12 mouse cellular contexts compared by ENCODE assay signal in genomic region chr7:74929142-74929829, GRCm38 (mm10).
DNase-seq lines count a peak whose midpoint lies in the region; ATAC-seq lines count a peak whose summit lies in the region.
"Had no signal": no experiment of that assay in that cellular context is flagged by ENCODE, and none has a peak within 500 bp of the region (broad histone marks: within the 10 kb centered on the region; RNA-seq: fewer than 3 reads in every experiment).

No protein-coding gene starts in this region.

- ATAC-seq in megakaryocyte, adult 5-6 weeks (ENCODE audit: poor library complexity, severe bottlenecking): no peak
- ATAC-seq in forebrain, embryonic 14.5 days: peak; percentile 52
- ATAC-seq in liver, embryonic 16.5 days (ENCODE audit: low read depth): peak; percentile 15; the same call in 1 of the 2 replicates
- ATAC-seq: activated CD4-positive, CD25-positive, alpha-beta regulatory T cell, adult 4 months; CD4-positive, CD25-positive, alpha-beta regulatory T cell, adult 4 months had no signal

- WGBS in forebrain, embryonic 14.5 days: 37% methylated on average over 8 of the region's 8 CpGs
- WGBS in liver, embryonic 16.5 days (ENCODE audit: insufficient replicate concordance): 27% methylated on average over 8 of the region's 8 CpGs

- no peak overlapping the region; the same call in 1 of the 2 replicates for H3K4me2 ChIP-seq in forebrain, embryonic 14.5 days (ENCODE audit: low read length)
- peak overlapping the region; percentile 38 for H3K4me2 ChIP-seq in liver, embryonic 16.5 days (ENCODE audit: low read depth, low read length)

- no peaks in the 10 kb centered on the region for H3K27me3 ChIP-seq in megakaryocyte, embryonic 14.5 days (replicated peaks)
- no peaks in the 10 kb centered on the region for H3K27me3 ChIP-seq in forebrain, embryonic 14.5 days (replicated peaks; ENCODE audit: control insufficient read depth, insufficient read depth, low read length)
- no peaks in the 10 kb centered on the region for H3K27me3 ChIP-seq in liver, embryonic 16.5 days (ENCODE audit: control insufficient read depth, insufficient read depth, low read depth, low read length)

- H3K36me3 ChIP-seq in megakaryocyte, embryonic 14.5 days (replicated peaks; ENCODE audit: low read length): no peaks in the 10 kb centered on the region
- no peaks in the 10 kb centered on the region for H3K36me3 ChIP-seq in forebrain, embryonic 14.5 days (ENCODE audit: control insufficient read depth, insufficient read depth, low read length)
- H3K36me3 ChIP-seq in liver, embryonic 16.5 days (ENCODE audit: control insufficient read depth, insufficient read depth): no peaks in the 10 kb centered on the region

- no peaks in the 10 kb centered on the region for H3K9me3 ChIP-seq in megakaryocyte, embryonic 14.5 days
- H3K9me3 ChIP-seq in forebrain, embryonic 14.5 days (replicated peaks; ENCODE audit: control insufficient read depth, low read length): no peaks in the 10 kb centered on the region
- no peaks in the 10 kb centered on the region for H3K9me3 ChIP-seq in liver, embryonic 16.5 days (replicated peaks; ENCODE audit: control insufficient read depth, low read length)

- H3K4me1 ChIP-seq in megakaryocyte, embryonic 14.5 days: peaks cover 31% of the 10 kb centered on the region
- H3K4me1 ChIP-seq in forebrain, embryonic 14.5 days (ENCODE audit: control insufficient read depth, insufficient read depth, low read length): no peaks in the 10 kb centered on the region
- H3K4me1 ChIP-seq in liver, embryonic 16.5 days (ENCODE audit: control insufficient read depth, low read depth, low read length): peaks cover 27% of the 10 kb centered on the region

- peak; percentile 17 for DNase-seq in c-Kit-positive CD71-positive TER-119-positive erythroid progenitor cells, embryonic 14.5 days (ENCODE audit: low spot score)
- peak; percentile 49 for DNase-seq in forebrain, embryonic 14.5 days (ENCODE audit: low spot score)
- DNase-seq in adrenal gland, postnatal 25 days: no peak
- DNase-seq in left cerebral cortex, adult 18-20 months (ENCODE audit: low spot score in 2 of 2): no peak
- no peak for DNase-seq in layer of hippocampus, adult 18-20 months (ENCODE audit: low spot score in 2 of 2)
- DNase-seq: cerebellum, adult 2 months; kidney, adult 9 months had no signal

- no peak overlapping the region for H3K27ac ChIP-seq in forebrain, embryonic 14.5 days (ENCODE audit: low read depth, low read length)
- peak overlapping the region; percentile 79 for H3K27ac ChIP-seq in liver, embryonic 16.5 days (ENCODE audit: low read length)

- no peak overlapping the region for H3K9ac ChIP-seq in forebrain, embryonic 14.5 days (ENCODE audit: low read length)
- H3K9ac ChIP-seq in liver, embryonic 16.5 days (ENCODE audit: low read depth, low read length): peak overlapping the region; percentile 32; the same call in 1 of the 2 replicates

- peak overlapping the region; percentile 7 for H3K4me3 ChIP-seq in megakaryocyte, embryonic 14.5 days (replicated peaks)
- H3K4me3 ChIP-seq in forebrain, embryonic 14.5 days (ENCODE audit: low read depth, low read length): no peak overlapping the region
- H3K4me3 ChIP-seq in liver, embryonic 16.5 days (ENCODE audit: low read depth, low read length): no peak overlapping the region

Comparison
In these comparisons a context has a peak if more than half of its experiments do, and no peak if none do; other contexts are left out.
1. DNase-seq: peak in c-Kit-positive CD71-positive TER-119-positive erythroid progenitor cells, embryonic 14.5 days (single experiment) and forebrain, embryonic 14.5 days (single experiment); none in adrenal gland, postnatal 25 days (single experiment), left cerebral cortex, adult 18-20 months (0 of 2) and layer of hippocampus, adult 18-20 months (0 of 2).